Mouse (Mus musculus) lung, postnatal 4 days (tissue): ENCODE data around the gene Tnnt3.

Source experiments
- DNase-seq, 2 experiments: peaks; one replicate each; pipeline ENCODE4 v3.0.0; 2021

Gene Tnnt3

DNA sequence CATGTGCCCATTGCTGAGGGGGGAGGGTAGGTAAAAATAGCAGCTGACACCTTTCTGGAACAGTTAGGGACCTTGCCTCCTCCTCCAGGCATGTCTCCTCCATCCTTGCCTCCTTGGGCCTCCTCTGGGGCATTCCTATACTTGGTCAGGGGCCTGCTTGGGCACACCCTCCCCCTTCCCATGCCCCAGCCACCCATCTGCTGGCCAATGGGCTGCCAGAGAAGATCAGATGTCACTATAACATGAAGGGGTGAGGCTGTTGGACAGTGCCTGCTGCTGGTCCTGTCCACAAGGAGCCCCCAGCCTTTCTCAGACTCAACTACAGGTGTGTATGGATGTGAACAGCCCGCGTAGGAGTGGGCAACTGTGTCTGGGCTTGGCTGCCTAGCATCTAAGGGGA, at the start of gene Tnnt3:
Gene Tnnt3, plus strand, starts transcription at position 262 of the 400 bp plus-strand sequence.
- DNase-seq = no peak

DNA sequence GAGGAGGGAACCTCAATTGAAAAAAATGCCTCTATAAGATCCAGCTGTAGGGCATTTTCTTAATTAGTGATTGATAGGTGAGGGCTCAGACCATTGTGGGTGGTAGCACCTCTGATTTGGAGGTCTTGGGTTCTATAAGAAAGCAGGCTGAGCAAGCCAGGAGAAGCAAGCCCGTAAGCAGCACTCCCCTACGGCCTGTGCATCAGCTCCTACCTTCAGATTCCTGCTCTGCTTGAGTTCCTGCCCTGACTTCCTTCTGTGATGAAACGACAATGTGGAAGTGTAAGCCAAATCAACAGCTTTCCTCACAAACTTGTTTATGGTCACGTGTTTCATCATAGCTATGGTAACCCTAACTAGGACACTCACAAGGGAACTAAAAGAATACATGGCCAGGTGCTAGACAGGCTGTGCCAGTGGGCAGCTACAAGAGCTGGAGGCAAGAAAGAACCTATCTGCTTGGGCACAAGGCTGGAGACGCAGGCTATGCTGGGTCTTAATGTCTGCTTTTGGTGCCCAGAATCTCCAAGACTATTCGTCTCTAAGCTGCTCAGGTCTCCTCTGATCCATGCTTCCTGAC, 49.5 kb upstream of the Tnnt3 start:
- DNase-seq = no peak

DNA sequence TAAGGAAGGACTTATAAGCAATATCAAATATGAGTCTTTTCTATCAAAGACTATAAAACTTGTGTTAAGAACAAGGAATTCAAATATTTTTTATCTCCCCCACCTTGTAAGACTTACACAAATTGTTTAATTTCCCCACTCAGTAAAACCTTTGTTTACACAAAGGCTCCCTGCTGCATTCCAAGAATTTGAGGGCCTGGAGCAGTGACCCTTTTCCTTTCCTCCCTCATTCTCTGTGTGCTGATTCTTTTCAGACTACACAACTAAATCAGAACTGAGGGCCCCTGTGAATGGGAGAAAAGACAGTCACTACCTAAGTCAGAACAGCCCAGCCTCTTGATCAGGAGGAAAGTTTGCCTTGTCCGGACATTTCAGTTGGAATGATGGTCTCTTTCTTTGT, 43.9 kb upstream of the Tnnt3 start:
- no peak for DNase-seq

DNA sequence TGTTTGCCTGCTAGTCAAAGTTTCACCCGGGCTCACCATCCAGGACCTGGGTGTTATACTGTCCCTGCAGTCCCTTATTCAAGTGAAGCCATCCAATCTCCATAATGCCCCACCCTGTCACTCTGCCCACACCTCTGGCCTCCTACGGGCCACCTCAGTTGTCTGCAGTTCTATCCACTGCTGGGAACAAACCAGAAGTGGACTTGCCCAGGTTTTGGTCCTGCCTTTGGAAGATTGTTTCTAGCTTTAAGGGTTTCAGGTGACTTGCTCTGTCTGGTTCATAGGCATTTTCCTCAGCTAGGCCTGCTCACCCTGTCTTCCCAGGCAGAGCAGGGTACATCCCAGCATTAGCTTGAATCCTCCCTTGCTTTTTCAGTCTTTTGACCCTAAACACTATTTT, 43.4 kb upstream of the Tnnt3 start:
- DNase-seq = peak in 1 of 2 experiments; percentile 16

DNA sequence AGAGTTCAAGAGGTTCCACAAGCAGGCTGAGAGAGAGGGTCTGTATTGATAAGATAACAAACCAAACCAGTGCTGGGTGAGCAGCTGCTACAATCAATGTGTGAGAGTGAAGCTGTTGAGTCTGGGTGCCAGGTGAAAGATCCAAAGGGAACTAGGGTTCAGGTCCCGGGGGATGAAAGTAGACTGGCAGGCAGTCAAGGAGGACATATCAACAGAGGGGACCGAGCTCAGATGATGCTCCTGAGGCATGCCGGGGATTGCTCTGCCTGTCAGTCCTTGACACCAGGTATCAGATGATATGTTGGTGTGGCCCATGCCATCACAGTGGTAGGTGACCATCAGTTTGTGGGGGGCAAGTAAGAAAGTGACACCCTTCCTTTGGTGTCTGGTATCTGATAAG, 41.8 kb upstream of the Tnnt3 start:
- peak in 1 of 2 experiments; percentile 19 for DNase-seq

DNA sequence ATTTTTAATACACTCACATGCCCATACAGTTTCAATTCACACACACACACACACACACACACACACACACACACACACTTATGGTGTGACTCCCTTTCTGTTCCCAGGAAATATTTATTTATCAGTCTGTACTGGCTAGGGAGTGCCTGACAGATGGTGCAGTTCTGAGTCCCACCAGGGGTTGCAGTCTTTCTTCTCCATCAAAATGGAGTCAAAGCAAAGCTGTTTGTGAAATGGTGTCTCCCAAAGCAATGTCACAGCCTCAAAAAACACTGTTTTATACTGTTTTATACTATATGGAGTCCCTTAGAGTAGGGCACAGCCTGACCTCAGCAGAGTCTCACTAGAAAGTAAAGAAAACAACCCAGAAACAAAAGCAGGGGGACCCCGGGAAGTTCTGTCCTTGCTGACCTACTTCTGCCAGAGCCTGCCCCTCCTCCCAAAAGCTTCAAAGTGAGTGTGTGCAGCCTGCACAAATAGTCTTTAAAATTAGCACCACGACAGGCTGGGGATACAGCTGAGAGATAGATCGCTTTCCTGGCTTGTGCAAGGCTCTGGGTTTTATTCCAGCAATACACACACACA, 41.3 kb upstream of the Tnnt3 start:
- peak; percentile 59 to 64 for DNase-seq

GRCm38 (mm10) chr7:142458026-142458425, 40.6 kb upstream of the Tnnt3 start:
- peak; percentile 39 to 58 for DNase-seq

GRCm38 (mm10) chr7:142458676-142459298, 39.8 kb upstream of the Tnnt3 start:
- DNase-seq = peak in 1 of 2 experiments; percentile 17

- DNase-seq = peak in 1 of 2 experiments; percentile 36
Measured at GRCm38 (mm10) chr7:142459299-142459691, 39.3 kb upstream of the Tnnt3 start.

GRCm38 (mm10) chr7:142460636-142461077, 38.0 kb upstream of the Tnnt3 start, which contains the start of gene Lsp1:
TSS of gene Lsp1 (plus strand) at chr7:142460809.
- peak in 1 of 2 experiments; percentile 30 for DNase-seq

GRCm38 (mm10) chr7:142461446-142461845, 37.2 kb upstream of the Tnnt3 start:
- peak in 1 of 2 experiments; percentile 31 for DNase-seq

DNA sequence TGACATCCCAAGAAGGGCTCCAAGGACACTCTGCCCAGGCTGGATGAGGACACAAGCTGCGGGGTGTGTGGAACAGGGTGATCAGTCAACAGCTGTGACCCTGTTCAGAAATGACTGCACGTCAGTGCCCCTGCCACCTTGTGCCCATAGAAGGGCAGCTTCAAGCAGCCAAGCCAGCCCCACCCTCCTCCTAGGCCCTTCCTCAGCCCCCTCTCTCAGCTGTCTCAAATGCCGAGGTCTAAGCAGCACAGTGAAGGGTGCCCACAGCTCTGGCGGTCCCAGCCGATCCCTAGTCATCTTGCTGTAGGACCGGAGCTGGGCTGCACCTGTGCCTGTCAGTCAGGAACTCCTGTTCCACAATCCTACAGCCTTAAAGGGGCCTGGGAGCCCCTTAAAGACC, 36.4 kb upstream of the Tnnt3 start:
- peak in 1 of 2 experiments; percentile 20 for DNase-seq

DNA sequence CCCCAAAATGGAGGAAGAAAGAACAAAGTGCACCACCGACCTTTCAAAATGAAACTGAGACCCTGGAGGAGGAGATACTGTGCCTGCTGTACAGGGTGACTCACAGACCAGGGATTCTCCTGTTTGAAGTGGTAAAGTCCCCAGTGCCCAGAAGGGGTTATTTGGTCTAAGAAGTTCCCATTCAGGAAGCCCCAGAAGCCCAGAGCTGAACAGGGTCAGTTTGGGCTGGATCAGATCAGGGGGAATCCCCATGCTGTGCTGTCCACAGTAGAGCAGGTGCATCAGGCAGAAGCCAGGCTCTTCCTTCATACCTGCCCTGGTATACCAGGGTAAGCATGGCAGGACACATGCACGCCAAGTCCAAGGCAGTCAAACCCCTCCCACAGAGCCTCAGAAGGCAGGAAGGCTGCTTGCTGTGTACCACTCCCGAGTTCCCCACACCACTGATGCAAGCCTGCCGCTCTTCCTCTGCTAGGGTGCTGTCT, 36.0 kb upstream of the Tnnt3 start:
- peak in 1 of 2 experiments; percentile 22 for DNase-seq

- no peak for DNase-seq
Measured at GRCm38 (mm10) chr7:142470171-142470691, 28.4 kb upstream of the Tnnt3 start.

DNA sequence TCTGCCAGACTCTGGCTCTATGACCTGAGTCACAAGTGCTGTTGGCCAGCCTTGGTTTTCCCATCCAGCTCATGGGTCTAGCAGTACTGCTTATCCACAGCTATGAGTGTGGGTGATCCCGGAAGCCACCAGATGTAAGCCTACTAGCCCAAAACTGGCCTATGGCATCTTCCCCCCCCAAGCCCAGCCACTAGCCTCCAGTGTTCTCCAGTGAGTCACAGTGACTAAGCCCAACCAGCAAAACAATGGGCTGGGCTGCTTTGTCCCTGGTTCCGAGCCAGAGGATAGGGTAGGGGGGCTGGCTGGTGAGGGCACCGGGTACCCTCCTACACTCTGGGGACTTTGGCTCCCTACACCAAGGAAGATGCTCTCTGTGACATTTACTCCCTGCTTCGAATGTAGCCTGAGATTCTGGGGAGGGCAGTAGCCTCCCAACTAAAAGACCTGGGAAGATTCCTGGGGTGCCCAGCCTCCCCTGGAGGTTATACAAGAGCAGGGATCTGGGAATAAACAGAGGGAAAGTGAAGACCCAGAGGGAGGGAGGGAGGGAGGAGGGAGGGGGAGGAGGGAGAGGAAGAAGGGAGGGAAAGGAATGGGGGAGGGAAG, 27.7 kb upstream of the Tnnt3 start:
- DNase-seq = peak; percentile 67 to 78

GRCm38 (mm10) chr7:142471414-142471861, 27.2 kb upstream of the Tnnt3 start:
- no peak for DNase-seq

DNA sequence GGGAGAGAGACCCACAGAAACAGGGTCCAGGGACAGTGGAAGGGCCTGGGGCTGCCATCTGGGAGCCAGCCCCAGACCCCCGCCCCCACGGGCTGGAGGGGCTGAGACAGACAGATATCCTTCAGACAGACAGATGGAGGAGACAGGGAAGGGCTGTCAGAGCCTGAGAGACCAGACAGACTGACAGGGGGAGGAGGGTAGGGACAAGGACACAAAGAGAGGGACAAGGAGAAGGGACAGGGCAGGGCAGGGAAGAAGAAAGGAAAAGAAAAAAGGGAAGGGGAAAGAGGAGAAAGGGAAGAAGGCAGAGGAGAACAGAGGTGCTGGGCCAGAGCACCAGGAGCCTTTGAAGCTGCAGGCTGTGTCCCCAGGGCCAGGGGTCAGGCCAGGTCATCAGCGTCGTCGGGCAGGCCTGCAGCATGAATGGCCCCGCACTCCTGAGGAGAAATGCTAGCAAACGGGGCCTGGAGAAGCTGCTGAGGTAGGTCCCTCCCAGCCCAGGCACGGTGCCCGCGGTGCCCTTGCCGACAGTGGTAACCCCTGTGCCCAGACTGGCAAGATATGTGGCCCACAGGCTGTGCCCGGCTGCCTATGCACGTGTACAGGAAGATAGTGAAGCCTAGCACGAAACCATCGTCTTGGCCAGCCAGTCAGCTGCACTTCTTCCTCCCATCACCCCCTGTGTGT, 26.6 kb upstream of the Tnnt3 start:
- peak in 1 of 2 experiments; percentile 29 for DNase-seq

GRCm38 (mm10) chr7:142472936-142473335, 25.7 kb upstream of the Tnnt3 start:
- no peak for DNase-seq

DNA sequence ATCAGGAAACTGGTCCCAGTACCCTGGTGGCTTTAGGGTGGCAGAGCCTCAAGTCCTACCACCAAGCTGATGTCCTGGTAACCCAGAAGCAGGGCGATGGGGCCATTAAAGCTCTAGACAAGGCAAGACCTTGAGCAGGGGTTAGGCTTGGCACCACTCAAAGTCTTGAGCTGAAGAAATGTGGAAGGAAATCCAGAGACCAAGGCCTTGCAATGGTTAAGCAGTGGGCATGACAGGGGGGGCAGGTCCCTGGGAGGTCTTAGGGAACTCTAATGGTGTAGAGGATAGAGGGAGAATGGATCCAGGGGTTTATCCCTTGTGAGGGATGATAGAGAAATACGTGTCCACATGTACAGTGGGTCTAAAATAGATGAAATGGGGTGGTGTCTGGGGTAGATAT, 25.2 kb upstream of the Tnnt3 start:
- DNase-seq = no peak

GRCm38 (mm10) chr7:142474799-142475198, 23.8 kb upstream of the Tnnt3 start:
- DNase-seq = peak; percentile 75 to 88

DNA sequence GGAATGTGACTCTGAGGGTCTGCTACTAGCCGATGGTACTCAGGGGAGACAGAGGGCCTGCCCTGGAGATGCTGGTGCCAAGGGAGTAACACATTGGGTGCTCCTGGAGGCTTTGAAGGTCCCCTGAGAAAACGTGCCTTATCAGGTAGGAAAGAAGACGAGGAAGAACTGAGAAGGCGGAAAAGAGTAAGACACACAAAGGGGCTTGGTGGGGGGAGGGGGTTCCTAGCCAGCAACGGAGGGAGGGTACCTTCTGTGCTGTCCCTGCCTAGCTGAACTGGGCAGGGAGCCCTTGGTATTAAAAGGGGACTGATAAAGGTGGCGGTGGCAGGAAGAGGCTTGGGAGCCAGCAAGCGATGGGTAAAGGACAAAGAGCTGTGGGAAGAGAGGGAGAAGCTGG, 23.0 kb upstream of the Tnnt3 start:
- peak in 1 of 2 experiments; percentile 15 for DNase-seq

DNA sequence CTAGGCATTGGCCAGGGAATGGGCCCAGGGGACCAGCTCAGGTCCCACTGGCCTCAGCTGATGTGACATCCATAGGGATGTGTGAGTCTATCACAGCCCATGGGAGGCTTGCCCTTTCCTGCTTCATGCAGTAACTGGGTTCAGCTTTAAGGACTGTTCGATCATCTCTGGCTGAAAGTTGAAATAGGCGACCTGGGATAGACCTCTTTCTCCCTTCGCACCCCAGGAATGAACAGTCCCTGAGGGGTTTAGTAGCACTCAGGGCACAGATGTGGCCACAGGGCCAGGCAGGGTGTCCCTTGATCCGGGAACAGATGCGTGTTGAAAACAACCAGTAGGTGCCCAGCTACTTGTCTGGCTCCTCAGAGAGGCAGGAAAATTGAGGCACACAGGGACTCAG, 22.4 kb upstream of the Tnnt3 start:
- DNase-seq = peak in 1 of 2 experiments; percentile 17
